Mouse (Mus musculus) hindlimb bud, embryonic 11.5 days (tissue): ENCODE data around the gene Adamts17.

Experiments
- DNase-seq: peaks from one replicate; pipeline ENCODE4 v3.0.0-alpha.2; 2012; ENCODE audit warnings: low read depth, low spot score; ENCODE audit errors: extremely low spot score

Gene Adamts17

DNA sequence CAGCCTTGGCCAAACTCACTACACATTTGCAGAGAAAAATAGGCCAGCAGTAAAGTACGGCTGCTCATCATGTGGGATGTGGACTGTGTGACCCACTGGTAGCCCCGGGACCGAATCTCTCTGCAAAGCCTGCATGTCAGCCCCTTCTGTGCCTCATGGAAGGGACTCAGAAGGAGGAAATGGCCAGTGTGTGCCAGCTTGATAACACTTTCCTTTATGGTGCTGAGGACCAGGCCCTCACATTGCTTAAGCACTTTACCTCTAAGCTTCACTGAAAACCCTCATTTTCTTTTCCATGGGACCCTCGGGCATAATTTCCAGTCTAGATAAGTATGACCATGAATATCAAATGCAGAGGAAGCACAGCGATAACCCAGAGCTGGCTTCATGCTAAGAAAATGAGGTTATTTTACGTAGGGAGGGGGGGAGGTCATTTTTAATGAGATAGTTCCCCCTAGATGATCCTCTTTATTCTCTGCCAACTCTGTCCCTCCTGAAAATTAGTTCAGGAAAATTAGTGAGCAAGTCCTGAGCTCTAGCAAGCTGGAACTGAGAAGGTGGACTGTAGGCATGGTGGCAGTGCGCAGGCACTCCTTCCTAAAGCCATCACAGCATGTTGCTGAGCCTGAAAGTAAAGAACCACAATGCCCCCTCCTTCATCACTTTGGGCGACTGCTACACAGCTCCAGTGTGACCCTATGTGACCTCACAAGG, 127.8 kb downstream of the Adamts17 start:
- DNase-seq: no peak

DNA sequence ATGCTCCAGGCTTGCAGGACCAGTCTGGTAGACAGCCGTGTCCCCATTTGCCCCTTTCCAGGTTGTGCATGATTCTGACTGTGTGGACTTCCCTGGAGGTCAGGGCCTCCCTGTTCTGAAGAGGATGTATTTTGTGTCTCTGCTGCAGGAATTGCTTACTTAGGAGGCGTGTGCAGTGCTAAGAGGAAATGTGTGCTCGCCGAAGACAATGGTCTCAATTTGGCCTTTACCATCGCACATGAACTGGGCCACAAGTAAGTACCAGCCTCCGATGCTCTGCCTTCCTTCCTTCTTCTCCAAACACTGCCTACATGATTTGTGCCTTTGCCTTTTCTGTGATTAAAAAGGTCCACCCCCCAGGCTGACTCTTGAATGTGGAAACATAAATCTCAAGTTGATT, 129.1 kb downstream of the Adamts17 start:
- no peak for DNase-seq

DNA sequence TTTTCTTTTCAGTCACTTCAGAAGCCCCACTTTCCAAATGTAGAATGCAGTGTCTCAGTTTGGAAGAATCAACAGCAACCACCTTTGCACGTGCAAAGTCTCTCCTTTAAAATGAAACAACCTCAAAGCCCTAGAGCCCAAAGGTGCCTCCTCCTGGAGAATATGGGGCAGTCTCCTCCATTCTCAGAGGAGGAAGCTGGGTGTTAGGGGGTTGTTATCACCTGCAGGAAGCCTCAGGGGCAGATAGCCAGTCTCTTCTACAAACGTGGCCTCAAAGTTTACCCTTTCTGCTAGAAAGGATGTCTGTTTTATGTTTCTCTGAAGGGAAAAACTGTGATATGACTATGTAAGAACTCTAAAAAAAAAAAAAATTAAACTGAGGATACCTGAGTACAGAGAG, 129.7 kb downstream of the Adamts17 start:
- DNase-seq: no peak

DNA sequence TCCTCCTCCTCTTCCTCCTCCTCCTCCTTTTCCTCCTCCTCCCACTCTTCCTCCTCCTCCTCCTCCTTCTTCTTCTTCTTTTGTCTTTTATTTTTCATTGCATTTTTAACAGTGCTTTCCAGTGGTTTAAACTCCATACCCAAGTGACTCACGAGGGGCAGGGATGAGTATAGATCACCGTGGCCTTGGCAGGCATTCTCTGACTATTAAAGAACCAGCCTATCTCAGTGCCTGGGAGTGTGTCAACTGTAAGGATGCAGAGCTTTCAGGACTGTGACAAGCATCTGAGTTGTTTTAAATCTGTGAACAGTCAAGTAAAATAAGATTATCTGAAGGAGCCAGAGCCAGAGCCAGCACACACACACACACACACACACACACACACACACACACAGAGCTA, 130.7 kb downstream of the Adamts17 start:
- DNase-seq: no peak

DNA sequence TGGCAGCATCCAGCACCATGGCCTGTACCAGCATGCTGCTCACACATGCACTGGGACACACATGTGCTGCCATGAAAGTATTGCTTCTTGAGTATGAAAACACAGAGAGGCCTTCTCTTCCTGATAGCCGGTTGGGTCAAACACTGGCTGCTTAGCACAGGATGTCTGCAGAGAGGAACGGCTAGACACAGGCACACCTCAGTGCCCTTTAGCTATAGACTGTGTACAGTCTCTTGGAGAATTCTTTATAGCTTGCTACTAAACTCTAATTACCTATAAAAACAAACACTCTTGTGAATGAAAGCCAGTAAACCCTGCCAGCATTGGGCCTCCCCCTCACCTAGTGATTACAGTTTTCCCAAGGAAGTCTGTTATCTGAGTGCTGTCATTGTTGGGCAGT, 131.4 kb downstream of the Adamts17 start:
- no peak for DNase-seq

DNA sequence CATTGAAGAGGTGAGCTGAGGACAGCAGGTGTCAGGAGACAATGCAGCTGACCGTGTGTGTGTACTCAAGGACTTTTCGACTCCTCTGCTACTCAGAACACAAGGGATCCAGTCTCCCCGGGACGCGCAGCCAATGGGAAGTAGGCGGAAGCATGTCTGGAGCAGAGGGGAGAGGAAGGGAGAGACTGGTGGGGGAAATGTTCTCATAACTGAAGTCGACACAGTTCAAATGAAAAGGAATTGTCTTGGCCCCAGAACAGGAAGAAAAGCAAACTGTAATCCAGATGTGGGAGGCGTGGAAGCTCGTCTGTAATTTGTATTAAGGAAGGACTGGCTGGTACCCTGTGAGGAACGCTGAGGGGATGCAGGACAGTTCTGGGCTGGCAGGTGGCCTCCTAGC, 135.3 kb downstream of the Adamts17 start:
- no peak for DNase-seq

DNA sequence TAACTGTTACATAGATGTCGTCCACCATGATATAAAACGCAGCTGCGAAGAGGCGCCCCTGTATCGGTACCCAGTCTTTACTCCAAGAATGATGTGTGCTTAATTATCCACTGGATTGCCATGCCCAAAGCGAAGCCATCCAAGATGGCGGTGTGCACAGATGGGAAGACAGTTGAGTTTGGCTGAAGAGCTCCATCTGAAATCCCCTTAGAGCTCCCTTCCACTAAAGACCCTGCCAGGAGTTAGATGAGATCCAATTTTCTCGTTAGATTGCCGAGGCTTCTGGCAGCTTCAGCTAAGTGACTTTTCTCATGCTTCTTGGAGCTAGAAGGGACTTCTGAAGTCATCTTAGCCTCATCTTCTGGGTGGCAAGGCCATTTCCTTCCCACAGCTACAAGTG, 136.8 kb downstream of the Adamts17 start:
- no peak for DNase-seq

DNA sequence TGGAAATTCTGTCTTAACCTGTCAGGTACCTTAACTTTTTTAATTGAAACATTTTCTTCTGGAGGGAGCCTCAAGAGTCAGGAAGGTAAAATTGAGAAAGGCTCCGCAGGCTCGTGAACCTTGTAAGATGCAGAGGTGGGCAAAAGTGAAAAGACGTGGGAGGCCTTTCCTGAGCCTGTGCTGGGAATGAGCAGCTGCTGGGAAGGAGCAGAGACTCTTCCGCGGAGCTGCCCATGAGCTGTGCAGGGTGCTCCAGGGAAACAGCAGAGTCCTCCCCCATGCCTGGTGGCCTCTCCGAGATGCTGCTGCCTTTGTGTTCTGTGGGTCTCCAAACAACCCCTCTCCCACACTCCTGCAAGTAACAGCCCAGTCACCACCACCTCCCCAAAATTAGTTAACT, 142.1 kb downstream of the Adamts17 start:
- DNase-seq: no peak

DNA sequence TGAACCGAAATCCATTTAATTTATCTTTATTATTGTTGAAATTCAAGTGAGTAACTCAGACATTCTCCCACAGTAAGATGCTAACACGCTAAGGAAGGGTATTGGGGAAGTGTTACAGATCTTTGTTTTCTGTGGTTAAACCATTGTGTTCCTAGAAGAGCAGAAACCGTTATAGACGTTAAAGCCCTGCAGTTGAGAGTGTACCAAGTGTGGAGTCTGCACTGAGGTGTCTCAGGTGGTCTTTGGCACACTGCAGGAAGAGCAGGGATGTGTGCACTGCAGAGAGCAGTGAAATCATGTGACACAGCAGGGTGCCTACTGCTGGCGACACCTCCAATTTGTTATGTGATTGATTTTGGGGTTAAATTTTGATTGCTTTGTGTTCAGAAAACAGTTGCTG, 142.5 kb downstream of the Adamts17 start:
- DNase-seq: no peak

DNA sequence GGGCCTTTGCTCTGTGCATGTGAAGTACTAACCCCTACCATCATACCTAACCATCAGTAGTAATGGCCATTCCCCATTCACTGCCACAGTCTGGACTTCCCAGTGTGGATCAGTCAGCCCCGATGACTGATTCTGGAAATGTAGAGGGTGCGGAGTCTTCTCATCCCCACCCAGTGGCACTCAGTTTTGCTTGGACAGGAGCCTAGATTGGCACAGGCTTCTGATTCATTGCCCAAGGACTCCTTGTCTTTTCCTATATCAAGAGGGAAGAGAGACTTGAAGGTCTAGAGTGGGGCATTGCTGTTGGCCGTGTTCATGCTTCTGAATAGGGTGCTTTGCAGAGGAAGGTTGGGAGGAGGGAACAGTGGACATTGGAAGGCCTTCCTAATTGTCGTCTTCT, 148.1 kb downstream of the Adamts17 start:
- DNase-seq: no peak

DNA sequence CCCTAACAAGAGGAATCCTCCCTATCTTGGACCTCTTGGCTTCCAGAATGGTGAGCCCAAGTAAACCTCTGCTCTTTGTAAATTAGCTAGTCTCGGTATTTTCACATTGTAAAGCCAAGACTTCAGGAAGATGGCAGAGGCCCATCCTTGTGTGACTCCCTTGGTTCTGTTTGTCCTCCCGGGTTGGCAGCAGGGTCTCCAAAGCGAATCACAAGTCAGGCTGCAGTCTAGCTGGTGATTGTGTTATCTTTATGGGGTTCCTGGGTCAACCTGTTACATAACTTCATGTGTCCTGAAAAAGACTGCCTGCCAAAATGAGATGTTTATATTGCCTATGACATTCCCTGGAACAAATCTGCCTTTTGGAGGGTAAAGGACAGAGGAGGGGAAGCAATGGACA, 148.9 kb downstream of the Adamts17 start:
- no peak for DNase-seq

DNA sequence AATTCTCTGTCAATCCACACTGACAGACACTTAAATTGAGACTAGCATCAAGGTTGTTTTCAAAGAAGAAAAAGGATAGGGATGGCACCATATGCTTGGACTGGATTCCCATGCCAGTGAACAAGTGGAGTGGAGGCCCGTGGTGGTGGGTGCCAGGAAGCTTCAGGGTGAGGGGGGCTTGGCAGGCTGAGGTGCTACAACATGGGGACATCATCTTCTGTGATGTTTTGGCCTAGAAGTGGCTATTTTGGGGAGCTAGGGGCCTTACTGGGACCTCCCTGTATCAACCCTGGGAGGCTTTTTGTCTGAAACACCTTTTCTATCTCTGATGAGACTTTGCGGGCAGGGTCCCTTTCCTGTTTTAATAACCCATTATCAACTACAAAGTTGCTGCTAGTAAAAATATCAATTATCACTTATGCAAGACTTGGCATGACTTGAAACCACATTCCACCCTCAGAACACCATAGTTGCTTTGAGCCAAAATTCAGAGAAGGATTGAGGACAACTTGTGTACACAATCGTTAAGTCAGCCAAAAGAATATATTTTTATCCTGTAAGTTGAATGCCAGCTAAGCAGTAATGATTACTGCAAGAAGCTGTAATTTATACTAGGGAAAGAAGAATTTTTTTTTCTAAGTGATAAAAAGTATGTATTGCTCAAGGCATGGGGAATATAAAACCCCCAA, 150.0 kb downstream of the Adamts17 start:
- no peak for DNase-seq

DNA sequence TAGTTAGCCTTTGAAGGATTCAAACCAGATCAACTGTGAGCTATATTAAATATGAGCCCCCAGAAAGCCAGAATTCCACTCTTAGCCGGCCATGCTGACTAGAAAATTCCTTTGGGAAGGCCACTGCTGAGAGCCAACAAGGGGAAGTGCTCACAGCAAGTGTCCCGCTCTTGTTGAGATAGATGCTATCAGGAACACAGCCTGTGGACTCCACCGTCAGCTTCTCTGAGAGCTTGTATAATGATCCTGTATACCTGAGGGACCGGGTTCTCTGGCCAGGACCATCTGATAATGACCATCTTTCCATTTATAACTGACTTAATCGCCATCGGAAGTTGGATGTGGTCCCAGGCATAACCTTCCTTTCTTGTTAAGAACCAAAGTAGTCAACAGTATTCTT, 159.3 kb downstream of the Adamts17 start:
- DNase-seq: no peak

DNA sequence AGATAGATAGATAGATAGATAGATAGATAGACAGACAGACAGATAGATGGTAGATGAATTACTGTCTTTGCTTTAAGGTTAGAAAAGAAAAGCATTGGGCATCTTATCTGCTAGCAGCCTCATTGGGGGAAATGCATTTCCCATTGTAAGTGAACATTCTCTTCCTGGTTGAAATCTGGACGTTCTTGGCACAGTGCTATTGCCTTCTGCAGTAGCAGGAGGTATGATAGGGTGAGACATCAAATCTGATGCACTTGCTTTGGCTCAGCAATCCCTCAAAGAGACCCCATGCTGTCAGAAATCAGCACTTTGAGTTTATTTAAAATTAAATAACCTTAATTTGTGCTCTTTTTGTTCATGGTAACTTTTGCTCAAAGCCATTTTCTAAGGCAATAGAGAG, 164.1 kb downstream of the Adamts17 start:
- DNase-seq: no peak

DNA sequence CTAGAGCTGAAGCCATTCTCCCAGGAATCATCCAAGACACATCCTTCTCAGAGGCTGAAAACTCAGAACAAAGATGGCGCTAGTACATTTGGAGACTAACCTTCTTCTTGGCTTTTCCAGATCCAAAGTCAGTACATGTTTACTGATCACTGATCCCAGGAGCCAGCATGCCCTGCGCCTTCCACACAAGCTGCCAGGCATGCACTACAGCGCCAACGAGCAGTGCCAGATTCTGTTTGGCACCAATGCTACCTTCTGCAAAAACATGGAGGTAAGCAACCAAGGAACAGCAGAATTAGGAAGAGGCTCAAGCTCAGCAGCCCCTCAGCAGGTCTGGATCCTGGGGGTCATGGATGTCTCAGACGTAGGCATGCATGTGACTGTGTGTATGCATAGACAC, 164.7 kb downstream of the Adamts17 start:
- no peak for DNase-seq

DNA sequence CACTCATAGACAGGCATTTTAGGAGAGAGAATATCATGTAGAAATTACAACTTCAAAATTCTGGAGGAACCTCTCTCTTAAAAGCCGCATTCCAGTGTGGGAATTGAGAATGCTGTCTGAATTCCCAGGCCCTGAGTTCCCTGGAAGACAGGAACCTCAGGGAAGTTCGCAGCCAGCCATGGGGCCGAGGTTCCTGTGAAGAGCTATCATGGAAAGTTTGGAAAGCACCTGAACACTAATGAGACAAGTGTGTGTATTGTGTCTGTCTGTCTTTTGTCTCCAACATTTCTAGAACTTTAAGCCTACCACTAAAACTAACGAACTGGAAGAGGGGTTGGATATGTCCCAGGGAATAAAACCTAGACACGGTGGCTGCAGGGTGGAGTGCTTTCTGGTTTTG, 170.3 kb downstream of the Adamts17 start:
- no peak for DNase-seq

DNA sequence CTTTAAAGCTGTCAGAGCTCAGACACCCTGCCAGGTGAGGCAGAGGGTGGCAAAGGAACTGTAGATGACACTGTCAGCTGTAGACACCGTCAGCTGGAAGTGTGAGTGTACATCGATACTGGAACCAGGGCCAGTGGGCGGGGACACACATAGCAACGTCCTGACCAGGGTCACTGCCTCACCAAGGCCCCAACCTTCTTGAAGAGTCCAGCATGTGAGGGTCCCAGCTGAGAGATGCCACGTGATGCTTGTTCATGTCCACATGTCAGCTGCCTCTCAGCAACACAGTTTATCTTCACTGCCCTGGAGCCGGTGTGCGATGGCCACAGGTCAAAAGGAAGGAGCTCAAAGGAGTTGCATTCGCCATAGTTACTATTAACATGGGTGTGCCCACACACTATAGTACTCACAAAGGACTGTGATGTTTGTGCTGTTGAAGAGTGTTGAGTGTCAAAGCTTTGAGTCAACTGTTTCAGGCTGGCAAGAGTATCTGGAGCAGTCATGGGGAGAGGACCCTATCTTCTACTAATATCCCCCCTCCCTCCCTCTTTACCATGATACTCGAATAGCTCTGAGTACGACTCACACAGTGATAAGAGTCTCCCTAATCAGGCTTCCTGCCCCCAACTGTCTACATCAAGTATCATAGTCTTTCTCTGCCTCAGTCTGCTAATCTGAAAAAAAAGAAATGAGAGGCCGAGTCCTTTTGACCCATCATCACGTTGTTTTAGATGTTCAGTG, 172.6 kb downstream of the Adamts17 start:
- no peak for DNase-seq

DNA sequence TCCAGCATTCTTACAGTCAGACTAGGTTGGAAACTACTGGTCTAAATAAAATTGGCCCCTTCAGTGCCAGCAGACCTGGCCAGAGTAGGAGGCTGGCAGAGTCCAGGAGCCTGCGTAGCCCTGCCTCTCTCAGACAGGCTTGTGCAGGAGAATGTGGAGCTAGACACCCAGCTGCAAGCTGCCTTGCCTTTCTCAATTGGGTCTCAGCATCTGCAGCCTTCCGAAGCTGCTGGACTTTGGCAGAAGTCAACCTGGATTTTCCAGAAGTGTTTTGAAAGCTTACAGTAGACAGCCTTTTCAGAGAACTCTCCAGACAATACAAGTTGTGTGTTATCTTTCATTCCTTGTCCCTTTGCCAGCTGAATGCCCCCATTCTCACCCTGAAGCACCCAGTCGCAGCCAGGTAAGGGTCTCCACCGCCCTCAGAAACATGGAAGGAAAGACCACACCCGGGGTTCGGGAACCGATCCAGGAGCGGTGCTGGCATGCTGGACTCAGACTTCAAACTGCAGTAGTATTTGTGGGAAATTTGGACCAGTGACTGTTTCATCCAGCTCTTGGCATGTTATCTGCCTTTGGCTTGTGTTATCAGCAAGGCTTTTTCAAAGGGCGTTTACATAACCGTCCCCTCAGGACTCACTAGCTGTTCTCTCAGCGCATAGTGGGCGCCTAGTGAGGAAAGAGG, 173.8 kb downstream of the Adamts17 start:
- no peak for DNase-seq

DNA sequence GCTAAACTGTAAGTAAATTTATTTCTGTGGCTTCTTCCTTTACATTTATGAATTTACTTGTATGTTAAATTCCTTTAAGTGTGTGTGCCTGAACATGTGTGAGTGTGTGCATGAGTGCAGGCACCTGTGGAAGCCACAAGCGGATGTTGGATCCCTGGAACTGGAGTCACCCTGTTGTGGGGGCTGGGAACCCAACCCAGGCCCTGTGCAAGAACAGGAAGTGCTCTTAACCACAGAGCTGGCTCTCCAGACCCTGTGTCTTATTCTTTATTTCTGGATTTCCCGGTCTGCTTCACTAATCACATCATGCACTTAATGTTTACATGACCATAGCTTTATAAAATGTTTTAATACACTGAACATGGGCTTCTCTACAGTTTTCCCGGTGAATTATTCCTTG, 180.4 kb downstream of the Adamts17 start:
- no peak for DNase-seq

DNA sequence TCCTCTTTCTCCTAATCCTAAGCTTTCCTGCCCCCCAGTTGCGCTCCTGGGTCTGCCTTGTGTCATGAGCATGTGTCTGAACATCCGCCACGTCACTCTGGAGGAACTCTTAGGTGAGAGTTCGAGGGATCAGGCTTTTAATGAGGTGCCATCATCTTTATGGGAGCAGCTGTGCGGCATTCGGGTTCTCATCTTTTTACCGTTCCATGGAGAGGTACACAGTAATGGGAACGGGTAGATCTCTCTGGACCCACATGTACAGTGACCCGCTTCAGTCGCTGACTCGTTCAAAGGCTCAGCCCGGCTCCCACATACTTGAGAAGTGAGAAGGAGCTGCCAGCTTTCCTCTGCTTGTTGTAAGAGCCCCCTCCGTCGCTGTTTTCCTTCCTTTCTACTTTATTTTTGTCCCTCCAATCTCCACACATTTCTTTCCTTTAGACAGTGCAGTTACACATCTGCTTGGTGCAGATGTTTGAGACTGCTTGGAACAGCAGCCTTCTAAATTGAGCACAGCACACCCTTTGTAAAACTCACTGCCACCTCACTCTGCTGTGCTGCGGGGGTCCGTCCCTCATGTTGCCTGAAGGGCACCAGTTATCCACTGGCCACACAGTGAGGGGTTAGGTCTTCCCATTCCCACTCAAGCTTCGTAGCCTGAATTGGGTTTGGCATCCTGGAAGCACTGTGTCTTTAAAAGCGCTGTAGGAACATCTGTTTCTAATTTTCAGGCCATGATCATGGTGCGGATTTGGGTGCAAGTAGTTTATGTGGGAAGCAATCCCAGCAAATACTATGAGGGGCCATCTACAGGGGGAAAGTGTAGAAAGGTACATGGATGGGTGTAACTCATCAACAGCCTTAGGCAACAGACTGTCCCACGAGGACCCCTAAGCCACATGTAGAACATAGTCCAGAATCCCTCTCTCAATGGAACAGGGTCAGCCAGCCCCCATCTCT, 186.9 kb downstream of the Adamts17 start:
- DNase-seq: peak; percentile 73

DNA sequence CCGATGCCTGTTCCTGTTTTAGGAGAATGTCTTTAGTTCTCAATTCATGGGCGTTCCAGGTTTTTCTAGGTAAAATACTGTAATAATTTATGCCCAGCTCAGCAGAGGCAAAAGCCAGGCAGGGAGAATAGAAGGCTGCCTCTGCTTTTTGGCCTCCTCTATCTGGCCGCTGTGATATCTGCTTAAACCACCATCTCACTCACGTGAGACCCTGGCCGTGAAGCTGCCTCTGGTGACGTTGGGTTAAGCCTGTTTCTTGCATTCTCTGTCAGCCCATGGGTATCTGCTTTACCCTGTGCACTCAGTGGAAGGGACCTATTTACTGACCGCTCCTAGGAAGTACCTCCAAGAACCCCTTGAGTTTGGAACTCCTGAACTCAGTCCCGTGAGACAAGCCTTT, 187.7 kb downstream of the Adamts17 start:
- DNase-seq: no peak
